Mouse (Mus musculus) thymus, adult 2 months (tissue): ENCODE results near the gene Alg2. TPM values are rescaled to one million over a fixed set of nuclear protein-coding genes. Genes with fewer than 3 reads are reported as not detected.
A peak's percentile ranks its signal among the peaks of the same experiment; 100 is the strongest.

Source experiments
- DNase-seq: peaks from one replicate; pipeline ENCODE4 v3.0.0; 2021
- H3K27ac ChIP-seq: fragments of 200-500 bp; 2 replicates; pipeline ENCODE4 v1.5.1; 2012; ENCODE audit warnings: low read length, control low read depth; ENCODE audit not compliant: control insufficient read depth, insufficient read depth
- H3K27me3 ChIP-seq: fragments of 200-500 bp; 2 replicates; pipeline ENCODE4 v1.6.1; 2012; ENCODE audit warnings: mild to moderate bottlenecking, low read length, moderate library complexity, mixed read lengths; ENCODE audit not compliant: control insufficient read depth, insufficient read depth
- H3K36me3 ChIP-seq: fragments of 200-500 bp; 2 replicates; pipeline ENCODE4 v1.6.1; 2012; ENCODE audit warnings: mild to moderate bottlenecking, low read length, moderate library complexity; ENCODE audit not compliant: control insufficient read depth, insufficient read depth
- H3K4me1 ChIP-seq: fragments of 200-500 bp; replicated peaks from 2 replicates; pipeline ENCODE4 v1.6.1; 2012; ENCODE audit warnings: low read length; ENCODE audit not compliant: control insufficient read depth, insufficient read depth
- H3K4me3 ChIP-seq: fragments of 200-500 bp; 2 replicates; pipeline ENCODE4 v1.5.1; 2012; ENCODE audit warnings: mild to moderate bottlenecking, low read length, control low read depth, moderate library complexity; ENCODE audit not compliant: control insufficient read depth, insufficient read depth
- CTCF ChIP-seq: fragments of 200-500 bp; IDR thresholded peaks from 2 replicates; pipeline ENCODE4 v1.5.1; 2012; ENCODE audit warnings: mild to moderate bottlenecking, control low read depth, low read length, moderate library complexity, borderline replicate concordance; ENCODE audit not compliant: control insufficient read depth, poor library complexity, insufficient read depth; ENCODE audit errors: extremely low read depth
- POLR2A ChIP-seq: fragments of 200-500 bp; IDR thresholded peaks from 2 replicates; pipeline ENCODE4 v1.6.1; 2012; ENCODE audit warnings: mild to moderate bottlenecking, low read length, control low read depth, moderate library complexity; ENCODE audit not compliant: control insufficient read depth, poor library complexity, insufficient read depth; ENCODE audit errors: extremely low read depth
- WGBS: fragments of 180-500 bp; shearing (Covaris S2); methylation state at CpG from one replicate; pipeline ENCODE4 v1.1.7; 2018; 5-methylcytosine and 5-hydroxymethylcytosine counted together
- polyA plus RNA-seq: library from polyadenylated mRNA; depleted of rRNA; stranded (reverse); fragments of >200 nt; gene quantifications from 2 replicates; pipeline ENCODE4 v1.2.3, GENCODE M21; 2012

The Alg2 gene
- polyA plus RNA-seq, 1 experiment: 37.2 TPM

DNA sequence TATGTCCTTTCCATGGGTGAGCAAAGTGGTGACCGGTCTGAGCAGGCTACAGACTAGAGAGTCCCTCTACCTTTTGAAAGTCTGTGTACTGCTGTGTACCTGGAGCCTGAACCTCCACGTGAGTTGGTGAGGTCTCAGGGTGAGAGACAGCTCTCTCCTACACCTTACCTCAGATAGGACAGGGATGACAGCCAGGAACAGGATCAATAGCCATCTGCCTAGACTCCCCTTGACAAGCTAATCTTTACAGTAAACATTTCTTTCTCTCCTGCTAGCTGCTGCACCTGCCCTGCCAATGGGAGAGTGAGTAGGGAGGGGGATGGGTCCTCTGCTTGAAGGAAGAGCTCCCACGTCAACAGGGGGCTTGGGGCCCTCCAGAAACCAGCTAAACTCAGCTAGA is 46.5 kb downstream of the Alg2 start:
- no peaks in the 10 kb centered on the region for H3K36me3 ChIP-seq
- H3K4me1 ChIP-seq: peaks cover 20% of the 10 kb centered on the region
- TF ChIP-seq CTCF: no peak
- no peak for TF ChIP-seq POLR2A
- DNase-seq: no peak
- 80% methylated on average over 3 of the region's 3 CpGs for WGBS
- H3K4me3 ChIP-seq: no peak overlapping the region
- no peaks in the 10 kb centered on the region for H3K27me3 ChIP-seq
- H3K27ac ChIP-seq: no peak overlapping the region

DNA sequence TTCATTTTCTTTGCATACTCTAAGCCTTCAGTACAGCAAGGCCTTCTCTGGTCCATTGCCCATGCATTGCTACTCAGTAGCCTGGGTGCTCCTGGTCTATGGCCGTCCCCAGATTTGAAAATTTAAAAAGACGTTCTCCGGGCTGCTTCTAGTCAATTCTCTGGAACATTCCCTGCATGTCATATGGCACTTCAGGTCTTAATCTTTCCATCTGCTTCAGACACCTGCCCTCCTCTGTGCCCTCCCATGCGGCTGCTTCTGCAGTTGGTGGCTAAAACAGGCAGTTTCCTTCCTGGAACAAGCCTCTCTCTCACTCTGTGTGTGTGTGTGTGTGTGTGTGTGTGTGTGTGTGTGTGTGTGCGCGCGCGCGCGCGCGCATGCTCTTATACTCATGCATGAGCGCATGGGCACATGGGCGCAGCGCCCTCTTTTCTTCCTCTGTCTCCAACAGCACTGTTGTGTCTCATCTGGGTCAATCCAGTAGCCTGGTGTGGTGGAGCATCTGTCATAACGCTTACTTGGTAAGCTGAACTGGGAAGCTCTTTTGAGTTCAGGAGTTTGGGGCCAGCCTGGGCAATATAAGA is 48.8 kb downstream of the Alg2 start:
- Histone ChIP-seq H3K27me3 (no peaks in the 10 kb centered on the region), H3K4me3 (no peak overlapping the region), H3K27ac (peak overlapping the region; percentile 24; the same call in 1 of the 2 replicates), H3K36me3 (no peaks in the 10 kb centered on the region), H3K4me1 (peaks cover 21% of the 10 kb centered on the region)
- DNase-seq: peak; percentile 54
- TF ChIP-seq CTCF (no peak), POLR2A (no peak)
- 12% methylated on average over 16 of the region's 16 CpGs for WGBS

DNA sequence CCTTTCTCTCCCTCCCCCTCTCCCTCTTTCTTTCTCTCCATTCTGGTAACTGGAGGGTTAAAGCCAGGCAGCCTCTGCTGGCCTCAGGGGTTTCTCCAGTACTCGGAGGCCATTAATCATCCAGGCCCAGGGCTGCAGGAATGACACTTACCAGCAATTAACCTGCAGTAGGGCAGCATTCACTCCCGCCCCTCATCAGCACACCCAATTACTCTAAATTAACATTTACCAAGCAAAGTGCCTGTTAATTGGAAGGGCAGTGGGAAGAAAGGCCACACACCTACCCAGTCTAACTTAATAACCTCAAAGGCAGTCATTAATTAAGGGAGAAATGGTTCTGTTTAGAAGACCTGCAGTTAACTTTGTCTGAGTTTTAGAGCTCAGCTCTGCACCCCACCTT is 49.8 kb downstream of the Alg2 start:
- TF ChIP-seq CTCF (no peak), POLR2A (no peak)

DNA sequence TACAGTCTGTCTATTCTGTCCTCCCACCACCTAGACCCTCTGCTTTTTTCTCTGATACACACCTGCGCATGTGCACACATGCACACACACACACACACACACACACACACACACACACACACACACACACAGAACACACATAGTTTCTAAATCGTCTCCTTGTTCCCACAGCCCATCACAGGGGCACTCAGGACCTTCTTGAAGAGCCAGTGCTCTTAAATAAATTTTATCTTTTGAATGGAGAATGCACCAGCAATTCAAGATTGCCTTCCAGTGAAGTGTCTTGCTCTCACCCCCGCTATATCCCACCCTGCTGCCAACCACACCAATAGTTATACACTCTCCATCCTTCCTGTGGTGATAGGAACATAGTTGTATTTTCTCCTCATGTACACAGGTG is 51.2 kb downstream of the Alg2 start:
- no peaks in the 10 kb centered on the region for H3K36me3 ChIP-seq
- 35% methylated on average over 3 of the region's 3 CpGs for WGBS
- H3K27me3 ChIP-seq: no peaks in the 10 kb centered on the region
- TF ChIP-seq POLR2A (no peak), CTCF (no peak)
- no peak overlapping the region for H3K4me3 ChIP-seq
- DNase-seq: no peak
- H3K27ac ChIP-seq: no peak overlapping the region
- H3K4me1 ChIP-seq: peaks cover 21% of the 10 kb centered on the region

More for the DNA sequence above, 49.8 kb downstream of the Alg2 start:
- Histone ChIP-seq H3K27me3 (no peaks in the 10 kb centered on the region), H3K27ac (no peak overlapping the region), H3K4me3 (no peak overlapping the region), H3K4me1 (peaks cover 21% of the 10 kb centered on the region), H3K36me3 (no peaks in the 10 kb centered on the region)
- 70% methylated on average over 2 of the region's 2 CpGs for WGBS
- no peak for DNase-seq

DNA sequence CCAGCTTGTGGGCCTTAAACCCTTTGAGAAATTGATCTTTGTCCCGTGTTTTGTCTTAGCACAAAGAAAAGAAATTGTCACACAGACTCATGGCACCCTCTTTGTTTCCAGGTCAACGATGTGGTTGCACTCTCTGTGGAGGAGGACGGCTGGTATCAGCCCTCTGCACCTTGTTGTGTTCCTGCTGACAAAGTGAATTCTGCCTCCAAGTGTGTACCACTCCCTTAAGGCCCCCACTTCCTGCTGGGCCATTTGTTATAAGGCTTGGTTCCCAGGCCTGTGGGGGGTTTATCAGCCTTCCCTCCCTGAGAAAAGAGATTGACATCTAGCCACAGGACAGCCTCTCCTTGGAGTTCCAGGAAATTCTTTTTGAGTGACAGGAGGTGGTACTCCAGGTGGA is 51.9 kb downstream of the Alg2 start:
- Histone ChIP-seq H3K4me1 (peaks cover 21% of the 10 kb centered on the region), H3K36me3 (no peaks in the 10 kb centered on the region), H3K4me3 (no peak overlapping the region), H3K27ac (no peak overlapping the region), H3K27me3 (no peaks in the 10 kb centered on the region)
- no peak for DNase-seq
- TF ChIP-seq POLR2A (no peak), CTCF (no peak)
- WGBS: 9% methylated on average over 3 of the region's 3 CpGs

GRCm38 (mm10) chr4:47420191-47420590 is 53.9 kb downstream of the Alg2 start:
- Histone ChIP-seq H3K27ac (no peak overlapping the region), H3K27me3 (no peaks in the 10 kb centered on the region), H3K36me3 (no peaks in the 10 kb centered on the region), H3K4me3 (no peak overlapping the region), H3K4me1 (peaks cover 8% of the 10 kb centered on the region)
- no peak for DNase-seq
- 62% methylated on average over 7 of the region's 7 CpGs for WGBS
- TF ChIP-seq CTCF: no peak
- TF ChIP-seq POLR2A: no peak
